Mouse (Mus musculus) gastrocnemius, postnatal 10 days (tissue): ENCODE results near the gene Slc9a9. TPM values are rescaled to one million over a fixed set of nuclear protein-coding genes. Genes with fewer than 3 reads are reported as not detected.

Experiments used
- DNase-seq: peaks from one replicate; pipeline ENCODE4 v3.0.0; 2021; ENCODE audit warnings: mixed read lengths
- total RNA-seq, 2 experiments: library from RNA; stranded (reverse); gene quantifications; 2 replicates each; pipeline ENCODE4 v1.2.3; 2021

The Slc9a9 gene
- total RNA-seq, 2 experiments from 2014 or later, result 4.3 to 6.3 TPM

- no peak for DNase-seq
Observed at GRCm38 (mm10) chr9:95077938-95078337, 408.2 kb downstream of the Slc9a9 start.

GRCm38 (mm10) chr9:95078626-95079025 lies 408.9 kb downstream of the Slc9a9 start:
- no peak for DNase-seq

GRCm38 (mm10) chr9:95079951-95080350 lies 410.2 kb downstream of the Slc9a9 start:
- DNase-seq, result no peak

- no peak for DNase-seq
Observed at GRCm38 (mm10) chr9:95086109-95086821, 416.6 kb downstream of the Slc9a9 start.

GRCm38 (mm10) chr9:95088221-95088620 lies 418.5 kb downstream of the Slc9a9 start:
- DNase-seq, result no peak

- DNase-seq, result no peak
Observed at GRCm38 (mm10) chr9:95089050-95089449, 419.3 kb downstream of the Slc9a9 start.

- no peak for DNase-seq
Observed at GRCm38 (mm10) chr9:95096486-95096885, 426.8 kb downstream of the Slc9a9 start.

GRCm38 (mm10) chr9:95105768-95106167 lies 436.1 kb downstream of the Slc9a9 start:
- no peak for DNase-seq

- DNase-seq, result no peak
Observed at GRCm38 (mm10) chr9:95109799-95110198, 440.1 kb downstream of the Slc9a9 start.

- DNase-seq, result no peak
Observed at GRCm38 (mm10) chr9:95110768-95111167, 441.1 kb downstream of the Slc9a9 start.

GRCm38 (mm10) chr9:95111732-95112131 lies 442.0 kb downstream of the Slc9a9 start:
- DNase-seq, result no peak

GRCm38 (mm10) chr9:95113157-95114135 lies 443.7 kb downstream of the Slc9a9 start:
- no peak for DNase-seq

GRCm38 (mm10) chr9:95120062-95120461 lies 450.4 kb downstream of the Slc9a9 start:
- no peak for DNase-seq

- DNase-seq, result no peak
Observed at GRCm38 (mm10) chr9:95121151-95121835, 451.6 kb downstream of the Slc9a9 start.

GRCm38 (mm10) chr9:95125683-95126082 lies 456.0 kb downstream of the Slc9a9 start:
- no peak for DNase-seq

- no peak for DNase-seq
Observed at GRCm38 (mm10) chr9:95127774-95128173, 458.1 kb downstream of the Slc9a9 start.

GRCm38 (mm10) chr9:95149206-95149729 lies 479.6 kb downstream of the Slc9a9 start:
- DNase-seq, result no peak

- DNase-seq, result no peak
Observed at GRCm38 (mm10) chr9:95150096-95150495, 480.4 kb downstream of the Slc9a9 start.

GRCm38 (mm10) chr9:95150597-95150996 lies 480.9 kb downstream of the Slc9a9 start:
- no peak for DNase-seq

- no peak for DNase-seq
Observed at GRCm38 (mm10) chr9:95150998-95151397, 481.3 kb downstream of the Slc9a9 start.

- DNase-seq, result no peak
Observed at GRCm38 (mm10) chr9:95151746-95152145, 482.0 kb downstream of the Slc9a9 start.

GRCm38 (mm10) chr9:95153966-95154365 lies 484.3 kb downstream of the Slc9a9 start:
- DNase-seq, result no peak
